Mouse (Mus musculus) E14TG2a.4 (cell line): Measurements from ENCODE around the gene Fip1l1.

Experiments
- H3K27me3 ChIP-seq: 2 replicates; pipeline ENCODE4 v1.6.1; 2014; ENCODE audit warnings: low read length, control low read depth; ENCODE audit not compliant: insufficient read depth
- H3K36me3 ChIP-seq: 2 replicates; pipeline ENCODE4 v1.6.1; 2014; ENCODE audit warnings: low read length, control low read depth; ENCODE audit not compliant: insufficient read depth
- H3K4me1 ChIP-seq: replicated peaks from 2 replicates; pipeline ENCODE4 v1.6.1; 2014; ENCODE audit warnings: low read depth, low read length, control low read depth
- H3K4me3 ChIP-seq: replicated peaks from 2 replicates; pipeline ENCODE4 v1.5.1; 2014; ENCODE audit warnings: mild to moderate bottlenecking, low read length
- H3K9me3 ChIP-seq: 2 replicates; pipeline ENCODE4 v1.6.1; 2014; ENCODE audit warnings: low read length, control low read depth
- CTCF ChIP-seq: conservative IDR thresholded peaks from 2 replicates; pipeline ENCODE4 v1.5.1; 2014; ENCODE audit warnings: low read length
- NANOG ChIP-seq: IDR thresholded peaks from 2 replicates; pipeline ENCODE4 v1.6.1; 2014; ENCODE audit warnings: borderline replicate concordance, low read length, mixed read lengths
- POU5F1 ChIP-seq: IDR thresholded peaks from 2 replicates; pipeline ENCODE4 v1.6.1; 2014; ENCODE audit warnings: low read length, borderline replicate concordance

Fip1l1 gene

DNA sequence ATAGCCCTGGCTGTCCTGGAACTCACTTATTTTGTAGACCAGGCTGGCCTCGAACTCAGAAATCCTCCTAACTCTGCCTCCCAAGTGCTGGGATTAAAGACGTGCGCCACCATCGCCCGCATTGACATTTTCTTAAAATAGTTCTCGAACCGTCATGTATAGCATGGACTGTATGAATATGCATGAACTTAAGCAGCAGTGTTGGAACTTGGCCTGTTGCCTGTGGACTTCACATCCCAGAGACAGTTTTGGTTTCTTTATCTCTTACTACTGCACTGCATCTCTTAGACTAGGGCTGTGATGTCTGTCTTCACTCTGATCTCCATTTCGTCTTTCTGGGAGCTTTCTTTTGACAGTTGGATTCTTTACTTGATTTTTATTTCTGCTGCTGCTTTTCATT, 14.3 kb downstream of the Fip1l1 start:
- Histone ChIP-seq H3K27me3 (no peaks in the 10 kb centered on the region), H3K4me1 (no peaks in the 10 kb centered on the region), H3K36me3 (peaks cover 81% of the 10 kb centered on the region), H3K4me3 (no peak overlapping the region), H3K9me3 (no peaks in the 10 kb centered on the region)
- no peak for TF ChIP-seq CTCF
- no peak for TF ChIP-seq NANOG
- TF ChIP-seq POU5F1, result no peak; the same call in 1 of the 2 replicates

DNA sequence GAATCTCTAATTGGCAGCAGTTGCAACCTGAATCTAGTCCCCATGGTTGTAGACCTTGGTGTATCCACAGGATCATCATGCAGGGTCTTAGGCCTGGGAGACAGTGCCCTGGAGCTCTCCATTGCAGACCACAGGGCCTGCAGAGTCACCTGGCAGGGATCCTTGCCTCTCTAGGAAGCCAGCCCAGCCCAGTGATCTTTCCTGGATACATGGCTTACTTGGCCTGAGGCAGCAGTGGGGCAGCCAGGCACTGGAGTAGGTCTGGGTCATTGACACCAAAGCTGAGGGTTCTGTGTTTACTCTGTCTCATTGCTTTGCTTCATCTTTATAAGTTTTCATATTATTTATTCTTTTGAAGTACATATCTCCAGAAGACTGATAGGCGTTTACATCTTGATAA, 25.9 kb downstream of the Fip1l1 start:
- no peaks in the 10 kb centered on the region for H3K9me3 ChIP-seq
- TF ChIP-seq NANOG (no peak), CTCF (no peak)
- H3K4me3 ChIP-seq, result no peak overlapping the region

DNA sequence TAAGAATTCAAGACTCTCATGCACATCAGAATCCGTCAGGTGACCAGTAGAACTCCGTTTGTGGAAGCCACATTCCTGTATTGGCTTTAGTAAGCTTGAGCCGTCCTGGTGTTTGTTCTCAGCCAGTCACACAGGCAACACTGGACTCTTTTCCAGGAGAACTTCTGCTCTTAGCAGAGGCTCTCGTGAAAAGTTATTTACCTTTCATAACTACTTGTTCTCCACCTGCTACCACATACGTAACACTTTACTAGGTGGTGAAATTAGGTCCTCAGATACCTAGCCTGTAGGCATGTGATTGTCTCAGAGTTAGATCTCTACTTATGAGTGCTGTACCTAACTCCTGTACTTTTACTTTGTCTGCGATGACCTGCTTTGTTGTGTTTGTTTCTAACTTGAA, 36.5 kb downstream of the Fip1l1 start:
- no peak overlapping the region for H3K4me3 ChIP-seq
- TF ChIP-seq POU5F1 (no peak), CTCF (no peak), NANOG (no peak)
- H3K4me1 ChIP-seq, result no peaks in the 10 kb centered on the region
- no peaks in the 10 kb centered on the region for H3K9me3 ChIP-seq
- no peaks in the 10 kb centered on the region for H3K27me3 ChIP-seq
- peaks cover 59% of the 10 kb centered on the region for H3K36me3 ChIP-seq

More for the DNA sequence above, 25.9 kb downstream of the Fip1l1 start:
- Histone ChIP-seq H3K36me3 (peaks cover 76% of the 10 kb centered on the region), H3K27me3 (no peaks in the 10 kb centered on the region), H3K4me1 (no peaks in the 10 kb centered on the region)

DNA sequence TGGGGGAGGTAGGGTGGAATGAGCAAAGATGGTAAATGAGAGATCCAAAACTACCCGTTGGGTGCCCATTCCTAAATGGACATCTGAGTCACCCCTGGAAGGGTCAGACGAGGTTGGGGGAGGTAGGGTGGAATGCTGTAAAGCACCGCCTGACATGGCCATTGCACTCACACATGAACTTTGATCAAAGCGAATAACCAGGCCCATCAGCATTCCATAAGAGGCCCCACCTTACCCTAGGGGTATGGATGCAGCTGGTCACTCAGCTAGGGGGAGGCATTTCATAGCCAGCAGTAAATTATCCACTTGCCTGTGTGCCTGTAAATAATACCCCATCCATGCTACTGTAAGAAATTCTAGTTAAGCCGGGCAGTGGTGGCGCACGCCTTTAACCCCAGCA, 53.9 kb downstream of the Fip1l1 start:
- H3K9me3 ChIP-seq, result no peaks in the 10 kb centered on the region
- no peak for TF ChIP-seq POU5F1
- TF ChIP-seq CTCF, result no peak
- TF ChIP-seq NANOG, result no peak
- H3K4me1 ChIP-seq, result no peaks in the 10 kb centered on the region
- H3K4me3 ChIP-seq, result no peak overlapping the region
- peaks cover 82% of the 10 kb centered on the region for H3K36me3 ChIP-seq
- no peaks in the 10 kb centered on the region for H3K27me3 ChIP-seq

DNA sequence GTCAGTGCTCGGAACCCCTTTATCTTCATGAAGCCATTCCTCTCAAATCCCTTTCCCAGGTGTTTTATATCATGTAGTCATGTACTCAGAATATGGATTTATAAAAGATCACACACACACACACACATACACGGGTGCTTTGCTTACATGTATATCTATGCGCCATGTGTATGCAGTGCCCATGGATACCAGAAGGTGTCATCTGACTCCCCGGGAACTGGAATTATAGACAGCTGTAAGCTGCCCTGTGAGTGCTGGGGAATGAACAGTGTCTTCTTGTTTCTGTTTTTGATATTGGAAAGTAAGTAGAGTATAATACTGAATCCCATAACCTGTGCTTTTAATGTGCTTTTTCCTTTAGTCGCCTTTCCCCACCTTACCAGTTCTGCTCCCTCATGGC, 56.2 kb downstream of the Fip1l1 start:
- Histone ChIP-seq H3K4me1 (no peaks in the 10 kb centered on the region), H3K9me3 (no peaks in the 10 kb centered on the region), H3K27me3 (no peaks in the 10 kb centered on the region), H3K4me3 (no peak overlapping the region), H3K36me3 (peaks cover 86% of the 10 kb centered on the region)
- peak; percentile 26 for TF ChIP-seq CTCF
- TF ChIP-seq POU5F1, result no peak

DNA sequence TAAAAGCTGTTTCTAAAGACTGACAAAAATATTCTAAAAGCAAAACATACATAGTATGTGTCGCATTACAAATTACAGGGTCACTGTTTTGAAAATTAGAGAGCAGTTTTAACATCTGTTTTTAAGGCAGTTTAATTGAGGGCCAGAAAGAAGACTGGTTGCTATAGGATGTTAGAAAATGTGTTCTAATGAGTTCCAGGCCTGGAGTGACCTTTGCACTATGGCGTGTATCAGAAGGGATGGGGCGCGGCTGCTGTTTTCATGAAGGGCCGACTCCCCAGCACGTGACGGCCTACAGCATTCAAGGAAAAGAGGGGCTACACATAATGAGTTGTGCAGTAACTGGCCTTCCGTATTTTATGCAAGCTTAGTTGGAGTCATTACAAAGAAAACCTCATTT, 57.9 kb downstream of the Fip1l1 start:
- TF ChIP-seq NANOG (no peak), POU5F1 (no peak), CTCF (no peak)

DNA sequence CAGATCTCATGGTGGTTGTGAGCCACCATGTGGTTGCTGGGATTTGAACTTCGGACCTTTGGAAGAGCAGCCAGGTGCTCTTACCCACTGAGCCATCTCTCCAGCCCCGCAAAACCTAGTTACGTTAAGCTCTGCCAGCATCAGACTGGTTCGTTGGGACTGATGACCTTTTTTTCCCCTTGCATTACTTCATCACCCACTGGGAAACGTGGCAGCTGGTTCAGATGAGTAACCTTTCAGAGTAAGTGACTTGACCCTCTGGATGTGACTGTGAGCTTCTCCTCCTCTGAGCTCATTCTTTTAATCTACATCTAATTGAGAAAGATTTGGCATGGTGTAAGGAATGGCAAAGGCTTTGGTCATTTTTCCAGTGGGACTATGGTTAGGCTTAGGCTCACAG, 64.8 kb downstream of the Fip1l1 start:
- H3K4me1 ChIP-seq, result no peaks in the 10 kb centered on the region
- H3K9me3 ChIP-seq, result no peaks in the 10 kb centered on the region
- H3K4me3 ChIP-seq, result no peak overlapping the region
- peaks cover 38% of the 10 kb centered on the region for H3K36me3 ChIP-seq
- no peak for TF ChIP-seq POU5F1
- no peak for TF ChIP-seq CTCF
- TF ChIP-seq NANOG, result no peak
- H3K27me3 ChIP-seq, result no peaks in the 10 kb centered on the region

More for the DNA sequence above, 57.9 kb downstream of the Fip1l1 start:
- peaks cover 91% of the 10 kb centered on the region for H3K36me3 ChIP-seq
- no peaks in the 10 kb centered on the region for H3K27me3 ChIP-seq
- no peaks in the 10 kb centered on the region for H3K4me1 ChIP-seq
- no peak overlapping the region for H3K4me3 ChIP-seq
- H3K9me3 ChIP-seq, result no peaks in the 10 kb centered on the region

DNA sequence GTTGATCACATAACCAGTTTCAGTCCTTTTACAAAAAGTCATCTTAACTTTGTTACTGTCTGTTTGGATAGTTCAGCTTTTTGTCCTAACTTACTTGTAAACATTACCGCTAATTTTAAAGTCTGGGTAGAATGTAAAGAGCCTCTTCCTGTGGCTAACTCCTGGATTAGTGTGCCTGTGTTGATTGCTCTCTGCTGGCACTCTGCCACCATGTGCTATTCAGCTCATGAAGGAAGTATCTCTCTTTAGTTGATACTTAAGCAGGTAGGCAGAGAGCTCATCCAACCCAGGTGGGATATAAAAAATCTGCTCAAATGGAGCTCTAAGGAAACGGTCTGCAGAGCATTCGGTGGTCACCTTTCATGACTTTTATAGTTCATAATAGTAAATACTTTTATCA, 65.9 kb downstream of the Fip1l1 start:
- H3K36me3 ChIP-seq, result peaks cover 28% of the 10 kb centered on the region
- no peak overlapping the region for H3K4me3 ChIP-seq
- no peaks in the 10 kb centered on the region for H3K9me3 ChIP-seq
- no peaks in the 10 kb centered on the region for H3K4me1 ChIP-seq
- no peaks in the 10 kb centered on the region for H3K27me3 ChIP-seq
- TF ChIP-seq CTCF (no peak), NANOG (no peak), POU5F1 (no peak)

DNA sequence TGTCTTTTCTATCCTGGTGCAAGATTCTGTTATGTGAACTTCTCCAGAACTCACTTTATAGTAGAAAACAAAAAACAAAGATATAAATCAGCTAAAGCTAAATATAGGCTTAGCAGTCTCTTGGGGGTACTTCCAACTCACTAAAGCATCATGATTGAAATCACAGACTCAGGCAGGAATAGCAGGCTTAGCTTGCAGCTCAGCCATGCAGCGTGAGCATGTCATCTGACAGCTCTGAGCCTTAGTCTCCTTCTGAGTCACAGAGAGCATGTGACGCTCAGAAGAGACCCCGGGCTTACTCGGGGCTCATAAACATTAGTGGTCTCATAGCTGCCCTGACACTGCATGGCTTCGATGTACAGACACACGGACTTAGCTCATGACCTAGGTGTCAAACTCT, 66.7 kb downstream of the Fip1l1 start:
- no peak overlapping the region for H3K4me3 ChIP-seq
- no peaks in the 10 kb centered on the region for H3K9me3 ChIP-seq
- H3K27me3 ChIP-seq, result no peaks in the 10 kb centered on the region
- no peaks in the 10 kb centered on the region for H3K4me1 ChIP-seq
- TF ChIP-seq POU5F1 (no peak), CTCF (no peak), NANOG (no peak)
- peaks cover 22% of the 10 kb centered on the region for H3K36me3 ChIP-seq

DNA sequence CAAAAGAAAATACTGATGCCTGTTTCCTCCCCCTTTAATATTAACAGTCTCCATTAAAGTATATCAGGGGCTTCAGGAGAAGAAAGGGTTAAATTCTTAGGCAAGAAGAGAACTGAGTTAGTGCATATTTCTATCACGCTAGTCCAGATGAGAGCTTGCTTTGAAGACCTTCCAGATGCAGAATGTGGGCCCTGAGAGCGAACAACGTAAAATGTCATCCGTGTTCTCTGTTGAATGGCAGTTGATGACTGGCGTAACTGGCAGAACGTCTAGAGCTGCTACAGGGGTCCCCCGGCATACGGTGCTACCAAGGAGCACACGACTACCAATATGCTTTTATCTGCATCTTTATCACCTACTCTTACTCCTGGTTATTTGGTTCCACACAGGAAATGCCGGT, 67.1 kb downstream of the Fip1l1 start:
- no peaks in the 10 kb centered on the region for H3K27me3 ChIP-seq
- no peaks in the 10 kb centered on the region for H3K4me1 ChIP-seq
- TF ChIP-seq POU5F1, result no peak
- no peak for TF ChIP-seq CTCF
- TF ChIP-seq NANOG, result no peak
- H3K9me3 ChIP-seq, result no peaks in the 10 kb centered on the region
- no peak overlapping the region for H3K4me3 ChIP-seq
- peaks cover 18% of the 10 kb centered on the region for H3K36me3 ChIP-seq
